Mouse (Mus musculus): Measurements from ENCODE around the gene Phf21a.

The Phf21a gene

DNA sequence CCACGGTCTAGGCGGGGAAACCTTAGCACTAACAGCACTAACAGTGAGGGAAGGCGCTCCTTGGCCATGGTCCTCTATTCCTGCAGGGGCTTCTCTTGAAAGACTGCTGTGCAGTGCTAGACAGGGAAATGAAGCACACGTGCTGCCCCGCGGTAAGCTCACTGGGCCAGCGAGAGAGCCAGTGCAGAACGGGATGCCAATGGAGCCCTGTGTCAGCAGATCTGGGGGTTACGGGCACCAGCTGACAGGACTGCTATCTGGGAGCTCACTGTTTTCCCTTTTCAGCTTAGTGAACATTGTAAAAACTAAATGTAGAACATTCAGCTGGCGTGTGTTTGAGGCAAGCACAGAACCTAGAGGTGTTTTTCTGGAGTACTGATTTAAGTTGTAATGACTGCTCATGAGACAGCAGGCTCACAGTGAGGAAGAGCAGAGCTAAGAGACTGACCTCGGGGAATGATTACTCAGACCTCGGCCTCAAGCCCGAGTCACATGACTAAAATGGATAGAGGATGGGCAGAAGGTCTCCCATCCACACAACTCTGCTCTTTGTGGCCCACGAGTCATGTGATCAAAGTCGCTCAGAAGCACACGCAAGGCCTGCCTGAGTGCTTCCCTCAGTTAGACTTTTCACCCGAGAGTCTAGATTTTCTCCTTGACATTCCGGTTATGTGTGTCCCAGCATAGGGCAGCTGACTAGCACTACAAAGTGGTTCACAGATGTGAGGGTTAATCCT, 315.6 kb downstream of the Phf21a start:
- no peak for DNase-seq

DNA sequence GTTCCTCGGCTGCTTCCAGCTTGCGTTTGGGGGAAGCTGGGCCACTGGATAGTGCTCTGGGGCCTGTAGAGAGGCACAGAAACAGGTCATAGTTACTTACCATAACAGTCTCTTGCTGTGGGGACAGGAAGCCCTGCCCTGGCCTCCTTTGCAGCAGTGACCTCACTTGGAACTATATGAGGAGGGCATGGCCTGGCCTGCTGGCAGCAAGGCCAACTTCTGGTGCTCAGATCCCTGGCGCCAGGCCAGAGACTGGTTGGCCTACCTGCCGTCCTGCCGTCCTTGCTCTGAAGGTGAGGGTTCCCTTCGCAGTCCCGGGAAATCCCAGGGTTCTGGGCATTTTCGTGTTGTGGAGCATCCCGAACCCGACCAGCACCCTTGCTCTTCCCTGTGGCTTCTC, 318.8 kb downstream of the Phf21a start:
- DNase-seq: no peak
